Mouse (Mus musculus): ENCODE results near the gene Arhgef38. TPM values are rescaled to one million over a fixed set of nuclear protein-coding genes. Genes with fewer than 3 reads are reported as not detected.

Gene Arhgef38
- polyA plus RNA-seq, 1 experiment from 2014 or later, result 1.8 TPM

DNA sequence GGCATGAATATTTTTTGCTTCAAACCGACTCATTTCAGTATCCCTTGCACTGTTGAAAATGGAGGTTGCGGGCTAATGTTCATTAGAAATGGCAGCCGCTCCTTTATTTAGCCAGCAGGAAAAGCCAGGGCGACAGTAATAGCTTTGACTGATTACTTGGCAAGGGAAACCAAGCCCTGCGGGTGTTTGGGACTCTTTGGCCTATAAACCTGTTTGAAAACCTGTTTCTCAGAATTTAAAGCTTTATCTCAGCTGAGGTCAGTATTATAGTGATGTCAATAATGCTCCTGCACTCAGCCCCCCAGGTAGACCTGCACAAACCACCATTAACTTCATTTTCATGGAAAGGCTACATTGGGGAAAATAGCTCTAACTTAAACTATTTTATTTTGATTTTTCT lies 76.5 kb downstream of the Arhgef38 start:
- 0 out of 2 replicates have a peak, but pooled peaks have one; percentile 14 for ATAC-seq (ENCODE audit: insufficient number of reproducible peaks, insufficient read depth, low FRiP score, low read depth)
- H3K9me3 ChIP-seq (ENCODE audit: control insufficient read depth, low read depth, low read length), result no peaks in the 10 kb centered on the region
- no peaks in the 10 kb centered on the region for H3K36me3 ChIP-seq (ENCODE audit: control insufficient read depth, insufficient read depth, low read length)
- H3K27ac ChIP-seq (ENCODE audit: low read length), result no peak overlapping the region; the same call in 1 of the 2 replicates
- H3K4me3 ChIP-seq (ENCODE audit: low read depth, low read length), result no peak overlapping the region
- H3K4me2 ChIP-seq (replicated peaks; ENCODE audit: low read depth, low read length), result no peak overlapping the region
- no peaks in the 10 kb centered on the region for H3K4me1 ChIP-seq (ENCODE audit: control insufficient read depth, insufficient read depth, low read length)
- WGBS, result 32% methylated on average over 5 of the region's 5 CpGs
- no peak overlapping the region for H3K9ac ChIP-seq (replicated peaks; ENCODE audit: low read depth, low read length)
- no peaks in the 10 kb centered on the region for H3K27me3 ChIP-seq (ENCODE audit: control insufficient read depth, insufficient read depth, low read length)

- Histone ChIP-seq H3K4me2 (replicated peaks; ENCODE audit: low read depth, low read length) (no peak overlapping the region), H3K4me3 (ENCODE audit: low read depth, low read length) (no peak overlapping the region), H3K9me3 (ENCODE audit: control insufficient read depth, low read depth, low read length) (no peaks in the 10 kb centered on the region), H3K9ac (replicated peaks; ENCODE audit: low read depth, low read length) (no peak overlapping the region), H3K36me3 (ENCODE audit: control insufficient read depth, insufficient read depth, low read length) (no peaks in the 10 kb centered on the region), H3K27me3 (ENCODE audit: control insufficient read depth, insufficient read depth, low read length) (no peaks in the 10 kb centered on the region), H3K4me1 (ENCODE audit: control insufficient read depth, insufficient read depth, low read length) (no peaks in the 10 kb centered on the region), H3K27ac (ENCODE audit: low read length) (no peak overlapping the region)
- 82% methylated on average over 8 of the region's 8 CpGs for WGBS
- ATAC-seq (ENCODE audit: insufficient number of reproducible peaks, insufficient read depth, low FRiP score, low read depth), result no peak
These were observed 80.1 kb downstream of the Arhgef38 start for GRCm38 (mm10) chr3:133154683-133155082.

GRCm38 (mm10) chr3:133153629-133154028 lies 81.1 kb downstream of the Arhgef38 start:
- H3K4me2 ChIP-seq (replicated peaks; ENCODE audit: low read depth, low read length), result no peak overlapping the region
- WGBS, result 63% methylated on average over 6 of the region's 6 CpGs
- no peaks in the 10 kb centered on the region for H3K27me3 ChIP-seq (ENCODE audit: control insufficient read depth, insufficient read depth, low read length)
- H3K27ac ChIP-seq (ENCODE audit: low read length), result no peak overlapping the region
- no peak for ATAC-seq (ENCODE audit: insufficient number of reproducible peaks, insufficient read depth, low FRiP score, low read depth)
- no peak overlapping the region for H3K9ac ChIP-seq (replicated peaks; ENCODE audit: low read depth, low read length)
- H3K4me1 ChIP-seq (ENCODE audit: control insufficient read depth, insufficient read depth, low read length), result no peaks in the 10 kb centered on the region
- H3K9me3 ChIP-seq (ENCODE audit: control insufficient read depth, low read depth, low read length), result no peaks in the 10 kb centered on the region
- H3K36me3 ChIP-seq (ENCODE audit: control insufficient read depth, insufficient read depth, low read length), result no peaks in the 10 kb centered on the region
- H3K4me3 ChIP-seq (ENCODE audit: low read depth, low read length), result no peak overlapping the region

GRCm38 (mm10) chr3:133152831-133153230 lies 81.9 kb downstream of the Arhgef38 start:
- Histone ChIP-seq H3K4me3 (ENCODE audit: low read depth, low read length) (no peak overlapping the region), H3K9ac (replicated peaks; ENCODE audit: low read depth, low read length) (no peak overlapping the region), H3K36me3 (ENCODE audit: control insufficient read depth, insufficient read depth, low read length) (no peaks in the 10 kb centered on the region), H3K27me3 (ENCODE audit: control insufficient read depth, insufficient read depth, low read length) (no peaks in the 10 kb centered on the region), H3K4me2 (replicated peaks; ENCODE audit: low read depth, low read length) (no peak overlapping the region), H3K27ac (ENCODE audit: low read length) (no peak overlapping the region), H3K4me1 (ENCODE audit: control insufficient read depth, insufficient read depth, low read length) (no peaks in the 10 kb centered on the region), H3K9me3 (ENCODE audit: control insufficient read depth, low read depth, low read length) (no peaks in the 10 kb centered on the region)
- no peak for ATAC-seq (ENCODE audit: insufficient number of reproducible peaks, insufficient read depth, low FRiP score, low read depth)
- 71% methylated on average over 1 of the region's 1 CpGs for WGBS

DNA sequence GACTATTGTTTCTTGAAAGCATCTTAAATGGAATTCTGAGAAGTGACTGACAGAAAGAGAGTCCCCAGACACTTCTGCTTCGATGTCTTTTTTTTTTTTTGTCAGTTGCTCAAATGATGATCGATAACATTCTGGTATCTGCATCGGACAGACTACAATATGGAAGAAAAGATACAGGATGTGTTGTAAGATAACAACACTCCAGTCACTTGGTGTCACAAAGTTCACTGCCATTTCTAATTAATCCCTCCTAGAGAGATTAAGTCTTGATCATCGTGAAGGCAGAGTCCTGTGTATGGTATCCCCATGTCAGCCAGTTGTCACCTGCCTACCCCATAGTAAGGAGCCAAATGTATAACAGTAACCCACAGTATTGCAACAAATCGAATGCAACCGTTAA lies 83.1 kb downstream of the Arhgef38 start:
- Histone ChIP-seq H3K4me3 (ENCODE audit: low read depth, low read length) (no peak overlapping the region), H3K4me1 (ENCODE audit: control insufficient read depth, insufficient read depth, low read length) (no peaks in the 10 kb centered on the region), H3K27me3 (ENCODE audit: control insufficient read depth, insufficient read depth, low read length) (no peaks in the 10 kb centered on the region), H3K9ac (replicated peaks; ENCODE audit: low read depth, low read length) (no peak overlapping the region), H3K9me3 (ENCODE audit: control insufficient read depth, low read depth, low read length) (no peaks in the 10 kb centered on the region), H3K27ac (ENCODE audit: low read length) (no peak overlapping the region), H3K4me2 (replicated peaks; ENCODE audit: low read depth, low read length) (no peak overlapping the region), H3K36me3 (ENCODE audit: control insufficient read depth, insufficient read depth, low read length) (no peaks in the 10 kb centered on the region)
- WGBS, result 85% methylated on average over 6 of the region's 6 CpGs
- ATAC-seq (ENCODE audit: insufficient number of reproducible peaks, insufficient read depth, low FRiP score, low read depth), result no peak

DNA sequence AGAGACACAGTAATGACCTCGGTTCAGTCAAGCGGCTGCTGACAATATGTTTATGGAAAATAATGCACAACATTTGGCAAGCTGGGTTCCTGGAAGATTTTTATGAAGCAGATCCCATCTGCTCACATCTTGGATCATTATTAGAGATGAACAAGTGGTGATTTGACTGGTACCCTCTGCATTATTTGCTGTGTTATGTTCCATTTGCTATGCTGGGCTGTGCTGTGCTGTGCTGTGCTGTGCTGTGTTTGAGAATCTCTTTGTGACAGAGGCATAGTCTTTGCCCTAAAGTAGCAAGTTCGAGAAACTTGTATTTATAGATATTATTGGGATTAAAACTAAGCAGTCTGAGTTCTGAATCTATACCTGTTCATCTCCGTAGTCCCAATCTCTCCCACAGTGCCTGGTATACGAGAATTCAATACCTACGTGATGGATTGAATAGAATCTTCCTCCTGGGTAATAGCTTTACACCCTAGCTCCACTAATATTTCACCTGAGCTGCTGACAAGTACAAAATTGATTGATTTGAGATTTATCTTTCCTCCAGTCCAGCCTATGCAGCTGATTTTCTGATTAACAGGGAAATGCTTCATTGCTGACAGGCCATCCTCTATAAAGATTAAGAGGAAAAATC lies 90.1 kb downstream of the Arhgef38 start:
- no peaks in the 10 kb centered on the region for H3K36me3 ChIP-seq (ENCODE audit: control insufficient read depth, insufficient read depth, low read length)
- no peaks in the 10 kb centered on the region for H3K4me1 ChIP-seq (ENCODE audit: control insufficient read depth, insufficient read depth, low read length)
- no peaks in the 10 kb centered on the region for H3K9me3 ChIP-seq (ENCODE audit: control insufficient read depth, low read depth, low read length)
- 80% methylated on average over 6 of the region's 6 CpGs for WGBS
- H3K27ac ChIP-seq (ENCODE audit: low read length), result no peak overlapping the region
- ATAC-seq (ENCODE audit: insufficient number of reproducible peaks, insufficient read depth, low FRiP score, low read depth), result no peak
- H3K27me3 ChIP-seq (ENCODE audit: control insufficient read depth, insufficient read depth, low read length), result no peaks in the 10 kb centered on the region
- no peak overlapping the region for H3K4me2 ChIP-seq (replicated peaks; ENCODE audit: low read depth, low read length)
- H3K9ac ChIP-seq (replicated peaks; ENCODE audit: low read depth, low read length), result no peak overlapping the region
- no peak overlapping the region for H3K4me3 ChIP-seq (ENCODE audit: low read depth, low read length)

DNA sequence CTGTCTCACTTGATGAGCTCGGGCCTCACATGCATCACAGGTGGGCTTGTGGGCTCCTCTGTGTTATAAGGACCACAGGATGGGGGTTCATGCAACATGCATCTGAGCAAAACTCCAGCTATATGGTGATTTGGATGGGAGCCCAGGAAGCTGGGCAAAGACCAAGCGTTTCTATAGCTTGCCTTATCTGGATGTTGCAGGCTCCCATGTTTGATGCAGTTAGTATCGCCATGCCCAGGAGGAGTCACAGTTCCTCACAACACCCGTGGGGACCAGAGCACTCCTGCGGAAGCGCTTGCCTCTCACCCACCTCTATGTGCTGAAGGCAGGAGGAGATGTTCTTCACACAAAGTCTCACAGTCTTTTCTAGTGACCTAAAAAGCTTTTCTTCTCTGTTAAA lies 92.9 kb downstream of the Arhgef38 start:
- WGBS, result 87% methylated on average over 6 of the region's 6 CpGs
- H3K9me3 ChIP-seq (ENCODE audit: control insufficient read depth, low read depth, low read length), result no peaks in the 10 kb centered on the region
- H3K27ac ChIP-seq (ENCODE audit: low read length), result no peak overlapping the region
- H3K4me3 ChIP-seq (ENCODE audit: low read depth, low read length), result no peak overlapping the region
- no peaks in the 10 kb centered on the region for H3K36me3 ChIP-seq (ENCODE audit: control insufficient read depth, insufficient read depth, low read length)
- no peak for ATAC-seq (ENCODE audit: insufficient number of reproducible peaks, insufficient read depth, low FRiP score, low read depth)
- no peak overlapping the region for H3K4me2 ChIP-seq (replicated peaks; ENCODE audit: low read depth, low read length)
- no peak overlapping the region for H3K9ac ChIP-seq (replicated peaks; ENCODE audit: low read depth, low read length)
- H3K4me1 ChIP-seq (ENCODE audit: control insufficient read depth, insufficient read depth, low read length), result no peaks in the 10 kb centered on the region
- no peaks in the 10 kb centered on the region for H3K27me3 ChIP-seq (ENCODE audit: control insufficient read depth, insufficient read depth, low read length)

- Histone ChIP-seq H3K9me3 (ENCODE audit: control insufficient read depth, low read depth, low read length) (no peaks in the 10 kb centered on the region), H3K27me3 (ENCODE audit: control insufficient read depth, insufficient read depth, low read length) (no peaks in the 10 kb centered on the region), H3K4me2 (replicated peaks; ENCODE audit: low read depth, low read length) (no peak overlapping the region), H3K36me3 (ENCODE audit: control insufficient read depth, insufficient read depth, low read length) (no peaks in the 10 kb centered on the region), H3K27ac (ENCODE audit: low read length) (no peak overlapping the region), H3K9ac (replicated peaks; ENCODE audit: low read depth, low read length) (no peak overlapping the region), H3K4me1 (ENCODE audit: control insufficient read depth, insufficient read depth, low read length) (no peaks in the 10 kb centered on the region), H3K4me3 (ENCODE audit: low read depth, low read length) (no peak overlapping the region)
- WGBS, result 72% methylated on average over 8 of the region's 8 CpGs
- ATAC-seq (ENCODE audit: insufficient number of reproducible peaks, insufficient read depth, low FRiP score, low read depth), result no peak
These were observed 102.1 kb downstream of the Arhgef38 start for GRCm38 (mm10) chr3:133132611-133133010.

DNA sequence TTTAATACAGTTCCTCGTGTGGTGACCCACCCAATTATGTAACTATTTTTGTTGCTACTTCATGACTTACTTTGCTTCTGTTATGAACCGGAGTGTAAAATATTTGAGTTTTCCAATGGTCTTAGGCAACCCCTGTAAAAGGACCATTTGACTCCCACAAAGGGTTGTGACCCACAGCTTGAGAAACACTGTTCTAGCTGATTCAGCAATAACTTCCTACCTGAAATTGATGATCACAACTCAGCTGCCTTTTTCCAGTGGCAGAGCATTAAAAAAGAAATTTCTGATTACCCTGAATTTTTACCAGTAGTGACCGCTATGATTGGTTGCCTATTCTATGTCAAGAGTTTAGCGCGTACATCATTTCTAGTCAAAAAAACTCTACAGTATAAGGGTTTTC lies 103.4 kb downstream of the Arhgef38 start:
- 92% methylated on average over 5 of the region's 5 CpGs for WGBS
- no peak overlapping the region for H3K27ac ChIP-seq (ENCODE audit: low read length)
- no peaks in the 10 kb centered on the region for H3K9me3 ChIP-seq (ENCODE audit: control insufficient read depth, low read depth, low read length)
- H3K27me3 ChIP-seq (ENCODE audit: control insufficient read depth, insufficient read depth, low read length), result no peaks in the 10 kb centered on the region
- no peak for ATAC-seq (ENCODE audit: insufficient number of reproducible peaks, insufficient read depth, low FRiP score, low read depth)
- H3K9ac ChIP-seq (replicated peaks; ENCODE audit: low read depth, low read length), result no peak overlapping the region
- H3K4me3 ChIP-seq (ENCODE audit: low read depth, low read length), result no peak overlapping the region
- no peak overlapping the region for H3K4me2 ChIP-seq (replicated peaks; ENCODE audit: low read depth, low read length)
- no peaks in the 10 kb centered on the region for H3K36me3 ChIP-seq (ENCODE audit: control insufficient read depth, insufficient read depth, low read length)
- H3K4me1 ChIP-seq (ENCODE audit: control insufficient read depth, insufficient read depth, low read length), result no peaks in the 10 kb centered on the region

Data from stomach, embryonic 14.5 days (tissue).